Mouse (Mus musculus) heart, postnatal 0 days (tissue): ENCODE results near the gene Tmem206.

Source experiments
- CTCF ChIP-seq: IDR thresholded peaks from 2 replicates; pipeline ENCODE4 v1.5.1; 2016; ENCODE audit warnings: antibody characterized with exemption, control low read depth, low read depth
- EP300 ChIP-seq: IDR thresholded peaks from 2 replicates; pipeline ENCODE4 v1.6.1; 2016; ENCODE audit warnings: antibody characterized with exemption, low read depth

- TF ChIP-seq EP300 (no peak), CTCF (no peak)
Measured at GRCm38 (mm10) chr1:191281171-191281570, 44.5 kb upstream of the Tmem206 start.
